Mouse (Mus musculus) hindbrain, embryonic 14.5 days (tissue): Measurements from ENCODE around the gene Kcnj5. TPM values are rescaled to one million over a fixed set of nuclear protein-coding genes. Genes with fewer than 3 reads are reported as not detected.

Source experiments
- ATAC-seq: fragments of 200-750 bp; cut with Nextera tagmentation; 2 replicates; pipeline ENCODE4 v1.8.0; 2017; ENCODE audit warnings: moderate number of reproducible peaks, mild to moderate bottlenecking, moderate TSS enrichment, moderate library complexity; ENCODE audit not compliant: low FRiP score
- DNase-seq: peaks from one replicate; pipeline ENCODE4 v3.0.0-alpha.2; 2015; ENCODE audit warnings: low spot score
- H3K27ac ChIP-seq: fragments of 300-500 bp; sonication (generic); 2 replicates; pipeline ENCODE4 v1.5.1; 2014; ENCODE audit warnings: mild to moderate bottlenecking, moderate library complexity
- H3K27me3 ChIP-seq: fragments of 300-500 bp; sonication (generic); 2 replicates; pipeline ENCODE4 v1.6.1; 2014; ENCODE audit warnings: mild to moderate bottlenecking, low read length, mixed read lengths; ENCODE audit not compliant: control insufficient read depth, insufficient read depth
- H3K36me3 ChIP-seq: fragments of 300-500 bp; sonication (generic); replicated peaks from 2 replicates; pipeline ENCODE4 v1.6.1; 2014; ENCODE audit not compliant: control insufficient read depth, insufficient read depth
- H3K4me1 ChIP-seq: fragments of 300-500 bp; sonication (generic); replicated peaks from 2 replicates; pipeline ENCODE4 v1.6.1; 2014; ENCODE audit warnings: antibody characterized with exemption, low read length, mixed read lengths; ENCODE audit not compliant: control insufficient read depth, insufficient read depth
- H3K4me2 ChIP-seq: fragments of 300-500 bp; sonication (generic); replicated peaks from 2 replicates; pipeline ENCODE4 v1.6.1; 2014; ENCODE audit warnings: mild to moderate bottlenecking, moderate library complexity
- H3K4me3 ChIP-seq: fragments of 300-500 bp; sonication (generic); replicated peaks from 2 replicates; pipeline ENCODE4 v1.5.1; 2014; ENCODE audit warnings: mild to moderate bottlenecking, low read length
- H3K9ac ChIP-seq: fragments of 300-500 bp; sonication (generic); 2 replicates; pipeline ENCODE4 v1.6.1; 2014
- H3K9me3 ChIP-seq: fragments of 300-500 bp; sonication (generic); 2 replicates; pipeline ENCODE4 v1.6.1; 2016; ENCODE audit warnings: low read length; ENCODE audit not compliant: control insufficient read depth
- WGBS: fragments of 180-500 bp; shearing (Covaris S2); extraction: QIAGEN DNeasy Blood & Tissue Kit; methylation state at CpG from one replicate; pipeline ENCODE4 v1.1.7; 2014; 5-methylcytosine and 5-hydroxymethylcytosine counted together
- polyA plus RNA-seq: library from polyadenylated mRNA; unstranded; fragments of >200 nt; fragmentation: Nextera tagmentation; extraction: Ambion mirVana; gene quantifications from 2 replicates; pipeline ENCODE4 v1.2.1, GENCODE M21; 2014

The Kcnj5 gene
- polyA plus RNA-seq, 1 experiment from 2014 or later: 0.28 TPM

- H3K36me3 ChIP-seq: no peaks in the 10 kb centered on the region
- DNase-seq (no peak), ATAC-seq (peak; percentile 72; the same call in 1 of the 2 replicates)
- WGBS: 21% methylated on average over 13 of the region's 13 CpGs
- no peaks in the 10 kb centered on the region; the same call in 1 of the 2 replicates for H3K27me3 ChIP-seq
- H3K9ac ChIP-seq: no peak overlapping the region
- no peaks in the 10 kb centered on the region for H3K9me3 ChIP-seq
- no peak overlapping the region for H3K4me2 ChIP-seq
- H3K4me1 ChIP-seq: peaks cover 7% of the 10 kb centered on the region
- no peak overlapping the region for H3K27ac ChIP-seq
- H3K4me3 ChIP-seq: no peak overlapping the region
Observed at GRCm38 (mm10) chr9:32302501-32303150, 41.5 kb downstream of the Kcnj5 start.

GRCm38 (mm10) chr9:32295061-32295800 is 48.9 kb downstream of the Kcnj5 start:
- DNase-seq (no peak), ATAC-seq (no peak)
- no peak overlapping the region for H3K27ac ChIP-seq
- no peak overlapping the region for H3K4me2 ChIP-seq
- H3K36me3 ChIP-seq: no peaks in the 10 kb centered on the region
- H3K9ac ChIP-seq: no peak overlapping the region
- no peaks in the 10 kb centered on the region; the same call in 1 of the 2 replicates for H3K27me3 ChIP-seq
- no peaks in the 10 kb centered on the region for H3K9me3 ChIP-seq
- peaks cover 12% of the 10 kb centered on the region; the same call in 1 of the 2 replicates for H3K4me1 ChIP-seq
- H3K4me3 ChIP-seq: no peak overlapping the region
- WGBS: 73% methylated on average over 9 of the region's 9 CpGs

- no peak overlapping the region for H3K9ac ChIP-seq
- DNase-seq (no peak), ATAC-seq (peak; percentile 43)
- no peaks in the 10 kb centered on the region for H3K9me3 ChIP-seq
- 26% methylated on average over 5 of the region's 5 CpGs for WGBS
- H3K27ac ChIP-seq: peak overlapping the region; percentile 68; the same call in 1 of the 2 replicates
- no peaks in the 10 kb centered on the region for H3K27me3 ChIP-seq
- peaks cover 12% of the 10 kb centered on the region; the same call in 1 of the 2 replicates for H3K4me1 ChIP-seq
- no peaks in the 10 kb centered on the region for H3K36me3 ChIP-seq
- H3K4me2 ChIP-seq: no peak overlapping the region
- H3K4me3 ChIP-seq: no peak overlapping the region
Observed at GRCm38 (mm10) chr9:32292686-32293085, 51.5 kb downstream of the Kcnj5 start.

- WGBS: 47% methylated on average over 7 of the region's 7 CpGs
- Histone ChIP-seq H3K9me3 (no peaks in the 10 kb centered on the region), H3K4me2 (no peak overlapping the region)
Observed at GRCm38 (mm10) chr9:32291618-32292017, 52.5 kb downstream of the Kcnj5 start.

GRCm38 (mm10) chr9:32283591-32283990 is 60.6 kb downstream of the Kcnj5 start:
- Histone ChIP-seq H3K27me3 (no peaks in the 10 kb centered on the region), H3K9me3 (no peaks in the 10 kb centered on the region), H3K4me1 (no peaks in the 10 kb centered on the region), H3K27ac (no peak overlapping the region), H3K4me3 (no peak overlapping the region), H3K4me2 (no peak overlapping the region), H3K36me3 (no peaks in the 10 kb centered on the region), H3K9ac (no peak overlapping the region)
- 91% methylated on average over 5 of the region's 5 CpGs for WGBS
- DNase-seq: no peak
- ATAC-seq: no peak

More at GRCm38 (mm10) chr9:32291618-32292017, 52.5 kb downstream of the Kcnj5 start:
- peaks cover 12% of the 10 kb centered on the region; the same call in 1 of the 2 replicates for H3K4me1 ChIP-seq
- H3K9ac ChIP-seq: no peak overlapping the region
- H3K27me3 ChIP-seq: no peaks in the 10 kb centered on the region
- H3K27ac ChIP-seq: no peak overlapping the region
- H3K36me3 ChIP-seq: no peaks in the 10 kb centered on the region
- H3K4me3 ChIP-seq: no peak overlapping the region
- DNase-seq (no peak), ATAC-seq (no peak)

- H3K27me3 ChIP-seq: no peaks in the 10 kb centered on the region
- no peak overlapping the region for H3K27ac ChIP-seq
- no peaks in the 10 kb centered on the region for H3K9me3 ChIP-seq
- DNase-seq: no peak
- no peak overlapping the region for H3K4me3 ChIP-seq
- no peak overlapping the region for H3K9ac ChIP-seq
- no peak for ATAC-seq
- 95% methylated on average over 5 of the region's 5 CpGs for WGBS
- no peak overlapping the region for H3K4me2 ChIP-seq
- H3K36me3 ChIP-seq: no peaks in the 10 kb centered on the region
- H3K4me1 ChIP-seq: no peaks in the 10 kb centered on the region
Observed at GRCm38 (mm10) chr9:32280456-32280855, 63.7 kb downstream of the Kcnj5 start.

- ATAC-seq (no peak), DNase-seq (no peak)
- H3K9ac ChIP-seq: no peak overlapping the region
- 71% methylated on average over 3 of the region's 3 CpGs for WGBS
- no peak overlapping the region for H3K27ac ChIP-seq
- no peaks in the 10 kb centered on the region for H3K27me3 ChIP-seq
- no peaks in the 10 kb centered on the region for H3K36me3 ChIP-seq
- H3K4me3 ChIP-seq: no peak overlapping the region
- H3K4me1 ChIP-seq: no peaks in the 10 kb centered on the region
- no peaks in the 10 kb centered on the region for H3K9me3 ChIP-seq
- H3K4me2 ChIP-seq: no peak overlapping the region
Observed at GRCm38 (mm10) chr9:32279789-32280188, 64.4 kb downstream of the Kcnj5 start.

DNA sequence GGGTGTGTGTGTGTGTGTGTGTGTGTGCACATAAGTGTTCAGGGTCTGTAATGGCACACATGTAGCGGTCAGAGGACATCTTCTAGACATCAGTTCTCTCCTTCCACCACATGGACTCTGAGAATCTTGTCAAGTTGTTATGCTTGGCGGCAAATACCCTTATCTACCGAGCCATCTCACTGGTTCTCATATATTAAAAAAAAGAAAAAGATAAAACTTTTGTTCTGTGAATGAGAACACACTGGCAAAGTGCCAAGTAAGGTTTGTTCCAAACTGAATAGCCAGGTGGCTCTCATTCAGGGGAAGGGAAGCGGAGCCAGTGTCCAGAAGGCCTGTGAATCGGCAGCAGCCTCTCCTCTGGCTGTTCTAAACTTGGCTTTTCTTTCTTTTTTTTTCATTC is 66.1 kb downstream of the Kcnj5 start:
- Histone ChIP-seq H3K4me1 (no peaks in the 10 kb centered on the region), H3K4me2 (no peak overlapping the region), H3K27me3 (no peaks in the 10 kb centered on the region), H3K9ac (no peak overlapping the region), H3K9me3 (0 out of 2 replicates have a peak, but pooled peaks cover 3% of the 10 kb centered on the region), H3K36me3 (no peaks in the 10 kb centered on the region), H3K4me3 (no peak overlapping the region), H3K27ac (no peak overlapping the region)
- WGBS: 84% methylated on average over 5 of the region's 5 CpGs
- no peak for DNase-seq
- ATAC-seq: no peak

- peak; percentile 69; the same call in 1 of the 2 replicates for ATAC-seq
- no peaks in the 10 kb centered on the region for H3K4me1 ChIP-seq
- no peak overlapping the region for H3K27ac ChIP-seq
- H3K9me3 ChIP-seq: 0 out of 2 replicates have a peak, but pooled peaks cover 3% of the 10 kb centered on the region
- H3K36me3 ChIP-seq: no peaks in the 10 kb centered on the region
- WGBS: 18% methylated on average over 5 of the region's 5 CpGs
- H3K4me3 ChIP-seq: no peak overlapping the region
- no peak overlapping the region for H3K4me2 ChIP-seq
- H3K9ac ChIP-seq: no peak overlapping the region
- DNase-seq: peak; percentile 91
- no peaks in the 10 kb centered on the region for H3K27me3 ChIP-seq
Observed at GRCm38 (mm10) chr9:32271896-32272444, 72.2 kb downstream of the Kcnj5 start.
